Mouse (Mus musculus) C2C12 (cell line): ENCODE results near the gene Fryl. TPM values are rescaled to one million over a fixed set of nuclear protein-coding genes. Genes with fewer than 3 reads are reported as not detected.

Source experiments
- H3K27me3 ChIP-seq: one replicate; pipeline ENCODE4 v1.6.1; 2011; ENCODE audit not compliant: control insufficient read depth, insufficient read depth, insufficient read length
- H3K36me3 ChIP-seq: one replicate; pipeline ENCODE4 v1.6.1; 2011; ENCODE audit not compliant: control insufficient read depth, insufficient read depth
- H3K4me3 ChIP-seq: one replicate; pipeline ENCODE4 v1.5.1; 2011; ENCODE audit warnings: mild to moderate bottlenecking, control low read depth; ENCODE audit not compliant: poor library complexity, insufficient read depth, severe bottlenecking
- H3K79me2 ChIP-seq: one replicate; pipeline ENCODE4 v1.6.1; 2011; ENCODE audit not compliant: control insufficient read depth, insufficient read depth
- H3K79me3 ChIP-seq: one replicate; pipeline ENCODE4 v1.6.1; 2011; ENCODE audit warnings: low read depth, control low read depth
- H3ac ChIP-seq: one replicate; pipeline ENCODE3; 2011; ENCODE audit warnings: low read depth; ENCODE audit not compliant: control insufficient read depth, insufficient read length
- CEBPB ChIP-seq: IDR thresholded peaks from one replicate; pipeline ENCODE4 v1.6.1; 2011; ENCODE audit warnings: low read depth, mild to moderate bottlenecking, control low read depth, moderate library complexity
- CTCF ChIP-seq: IDR thresholded peaks from one replicate; pipeline ENCODE4 v1.5.1; 2011; ENCODE audit not compliant: control insufficient read depth, insufficient read depth, insufficient read length
- FOSL1 ChIP-seq: IDR thresholded peaks from one replicate; pipeline ENCODE4 v1.8.0; 2011; ENCODE audit warnings: mild to moderate bottlenecking, low read length; ENCODE audit not compliant: poor library complexity, insufficient read depth, severe bottlenecking
- MAX ChIP-seq: IDR thresholded peaks from one replicate; pipeline ENCODE4 v1.6.1; 2011; ENCODE audit warnings: mild to moderate bottlenecking, control low read depth
- MYOD1 ChIP-seq: IDR thresholded peaks from one replicate; pipeline ENCODE4 v1.6.1; 2011; ENCODE audit warnings: low read depth; ENCODE audit not compliant: control insufficient read depth, insufficient read length
- MYOG ChIP-seq: IDR thresholded peaks from one replicate; pipeline ENCODE4 v1.6.1; 2011; ENCODE audit not compliant: control insufficient read depth, insufficient read length; ENCODE audit errors: extremely low read depth
- USF1 ChIP-seq: IDR thresholded peaks from one replicate; pipeline ENCODE4 v1.6.1; 2011; ENCODE audit warnings: low read depth, mild to moderate bottlenecking, control low read depth, moderate library complexity
- polyA plus RNA-seq: library from polyadenylated mRNA; unstranded; fragments of >200 nt; fragmentation: generic; extraction: Trizol; gene quantifications from one replicate; pipeline ENCODE4 v1.2.1, GENCODE M21; 2012; ENCODE audit warnings: missing spikeins

Gene Fryl
- polyA plus RNA-seq, 1 experiment: 13.2 TPM

- Histone ChIP-seq H3K79me3 (peaks cover 20% of the 10 kb centered on the region), H3K79me2 (peaks cover 56% of the 10 kb centered on the region), H3ac (no peak overlapping the region), H3K27me3 (no peaks in the 10 kb centered on the region), H3K4me3 (no peak overlapping the region), H3K36me3 (no peaks in the 10 kb centered on the region)
- no peak for TF ChIP-seq MYOD1
- no peak for TF ChIP-seq MAX
- no peak for TF ChIP-seq MYOG
- TF ChIP-seq CTCF: no peak
- TF ChIP-seq FOSL1: no peak
- TF ChIP-seq CEBPB: no peak
- no peak for TF ChIP-seq USF1
Measured at GRCm38 (mm10) chr5:73241332-73241731, 15.1 kb downstream of the Fryl start.

- TF ChIP-seq MAX (no peak), MYOD1 (no peak), USF1 (no peak), FOSL1 (no peak), CTCF (no peak), MYOG (no peak), CEBPB (no peak)
- H3ac ChIP-seq: no peak overlapping the region
Measured at GRCm38 (mm10) chr5:73240391-73240790, 16.0 kb downstream of the Fryl start.

GRCm38 (mm10) chr5:73236894-73237334 lies 19.5 kb downstream of the Fryl start:
- peaks cover 69% of the 10 kb centered on the region for H3K79me2 ChIP-seq
- TF ChIP-seq MAX (no peak), CEBPB (no peak), CTCF (no peak), MYOG (no peak), FOSL1 (no peak), MYOD1 (no peak), USF1 (no peak)
- no peaks in the 10 kb centered on the region for H3K36me3 ChIP-seq
- H3K79me3 ChIP-seq: peaks cover 21% of the 10 kb centered on the region
- H3K4me3 ChIP-seq: no peak overlapping the region
- no peaks in the 10 kb centered on the region for H3K27me3 ChIP-seq
- no peak overlapping the region for H3ac ChIP-seq

More at GRCm38 (mm10) chr5:73240391-73240790, 16.0 kb downstream of the Fryl start:
- H3K79me2 ChIP-seq: peaks cover 56% of the 10 kb centered on the region
- H3K4me3 ChIP-seq: no peak overlapping the region
- H3K79me3 ChIP-seq: peaks cover 21% of the 10 kb centered on the region
- H3K36me3 ChIP-seq: no peaks in the 10 kb centered on the region
- no peaks in the 10 kb centered on the region for H3K27me3 ChIP-seq

GRCm38 (mm10) chr5:73235201-73235600 lies 21.2 kb downstream of the Fryl start:
- H3K79me2 ChIP-seq: peaks cover 68% of the 10 kb centered on the region
- peaks cover 14% of the 10 kb centered on the region for H3K79me3 ChIP-seq
- TF ChIP-seq FOSL1: no peak
- TF ChIP-seq MYOG: no peak
- no peak for TF ChIP-seq MAX
- no peak for TF ChIP-seq USF1
- no peak for TF ChIP-seq CTCF
- TF ChIP-seq MYOD1: no peak
- TF ChIP-seq CEBPB: no peak
- H3K27me3 ChIP-seq: no peaks in the 10 kb centered on the region
- no peak overlapping the region for H3ac ChIP-seq
- no peak overlapping the region for H3K4me3 ChIP-seq
- H3K36me3 ChIP-seq: no peaks in the 10 kb centered on the region

GRCm38 (mm10) chr5:73233018-73233881 lies 23.2 kb downstream of the Fryl start:
- peaks cover 7% of the 10 kb centered on the region for H3K79me3 ChIP-seq
- H3K79me2 ChIP-seq: peaks cover 67% of the 10 kb centered on the region
- TF ChIP-seq CTCF: no peak
- TF ChIP-seq USF1: no peak
- no peak for TF ChIP-seq CEBPB
- TF ChIP-seq MYOG: no peak
- TF ChIP-seq MAX: no peak
- TF ChIP-seq MYOD1: no peak
- TF ChIP-seq FOSL1: no peak
- no peak overlapping the region for H3K4me3 ChIP-seq
- no peaks in the 10 kb centered on the region for H3K27me3 ChIP-seq
- H3K36me3 ChIP-seq: no peaks in the 10 kb centered on the region
- no peak overlapping the region for H3ac ChIP-seq

- Histone ChIP-seq H3K27me3 (no peaks in the 10 kb centered on the region), H3K79me2 (peaks cover 65% of the 10 kb centered on the region), H3K79me3 (peaks cover 5% of the 10 kb centered on the region), H3K4me3 (no peak overlapping the region), H3K36me3 (no peaks in the 10 kb centered on the region), H3ac (no peak overlapping the region)
- TF ChIP-seq FOSL1 (no peak), MYOG (no peak), CTCF (no peak), MAX (no peak)
Measured at GRCm38 (mm10) chr5:73232267-73232666, 24.2 kb downstream of the Fryl start.
